Mouse (Mus musculus) right cerebral cortex, postnatal 14 days (tissue): ENCODE results near the gene Zc2hc1c.

Source experiments
- DNase-seq: peaks from one replicate; pipeline ENCODE4 v3.0.0; 2022

Gene Zc2hc1c

DNA sequence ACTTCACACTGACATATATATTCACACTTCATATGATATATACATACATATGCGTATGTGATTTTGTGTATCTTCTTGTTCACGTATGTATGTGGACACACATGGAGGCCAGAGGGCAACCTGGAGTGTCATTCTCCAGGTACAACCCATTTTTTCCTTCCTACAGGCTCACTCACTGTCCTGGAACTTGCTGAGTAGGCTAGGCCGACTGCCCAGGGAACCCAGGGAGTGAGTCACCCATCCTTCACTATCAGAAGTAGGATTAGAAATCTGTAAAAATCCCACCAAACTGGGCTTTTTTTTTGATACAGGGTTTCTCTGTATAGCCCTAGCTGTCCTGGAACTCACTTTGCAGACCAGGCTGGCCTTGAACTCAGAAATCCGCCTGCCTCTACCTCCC lies 3.4 kb upstream of the Zc2hc1c start:
- no peak for DNase-seq

DNA sequence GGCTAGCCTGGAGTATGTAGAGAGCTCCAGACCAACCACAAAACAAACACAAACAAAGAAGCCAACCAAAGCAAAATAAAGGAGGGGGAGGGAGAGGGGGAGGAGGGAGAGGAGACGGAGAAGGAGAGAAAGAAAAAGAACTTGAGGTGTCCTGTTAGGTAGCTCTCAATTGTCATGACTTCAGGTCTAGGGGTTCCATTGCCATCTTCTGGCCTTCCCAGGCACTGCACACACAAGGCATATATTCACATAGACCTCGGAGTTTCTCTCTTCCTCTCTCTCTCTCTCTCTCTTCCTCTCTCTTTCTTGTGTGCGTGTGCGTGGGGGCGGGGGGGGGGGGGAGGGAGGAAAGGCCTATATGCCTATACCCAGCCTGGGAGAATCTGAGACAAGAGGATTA lies 1.4 kb upstream of the Zc2hc1c start:
- no peak for DNase-seq

DNA sequence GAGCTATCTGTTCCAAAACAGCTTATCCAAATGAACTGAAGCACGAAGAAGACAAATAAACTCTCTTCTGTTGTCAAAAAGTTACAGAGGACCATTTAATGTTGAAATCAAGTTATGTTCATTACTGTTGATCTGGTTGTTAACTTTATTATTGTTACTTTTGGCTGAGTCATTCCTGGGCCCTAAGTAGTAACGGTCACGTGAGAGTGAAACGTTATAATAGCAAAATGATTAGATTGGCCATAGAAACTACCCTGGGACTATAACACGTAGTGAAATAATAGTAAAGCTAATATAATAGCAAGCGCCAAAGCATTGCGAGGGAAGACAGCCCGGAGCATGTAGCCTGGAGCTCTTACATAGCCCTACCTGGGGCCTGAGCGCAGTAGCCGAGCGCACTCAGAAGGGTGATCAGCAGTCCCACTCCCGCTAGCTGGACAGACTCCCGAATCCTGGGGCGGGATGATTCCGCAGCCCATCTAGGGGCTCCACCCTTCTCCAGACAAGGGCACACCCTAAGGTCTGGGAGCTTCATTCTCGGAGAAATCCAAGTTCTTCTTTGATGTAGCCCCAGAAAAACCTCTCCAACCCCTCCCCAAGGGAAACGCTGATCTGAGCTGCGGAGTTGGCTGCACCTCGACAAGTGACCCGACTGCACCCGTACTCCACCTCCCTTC lies 444 bp upstream of the Zc2hc1c start, which contains the start of gene Acyp1:
TSS of gene Acyp1 (minus strand) at position 630 of the 677 bp plus-strand sequence.
- no peak for DNase-seq

DNA sequence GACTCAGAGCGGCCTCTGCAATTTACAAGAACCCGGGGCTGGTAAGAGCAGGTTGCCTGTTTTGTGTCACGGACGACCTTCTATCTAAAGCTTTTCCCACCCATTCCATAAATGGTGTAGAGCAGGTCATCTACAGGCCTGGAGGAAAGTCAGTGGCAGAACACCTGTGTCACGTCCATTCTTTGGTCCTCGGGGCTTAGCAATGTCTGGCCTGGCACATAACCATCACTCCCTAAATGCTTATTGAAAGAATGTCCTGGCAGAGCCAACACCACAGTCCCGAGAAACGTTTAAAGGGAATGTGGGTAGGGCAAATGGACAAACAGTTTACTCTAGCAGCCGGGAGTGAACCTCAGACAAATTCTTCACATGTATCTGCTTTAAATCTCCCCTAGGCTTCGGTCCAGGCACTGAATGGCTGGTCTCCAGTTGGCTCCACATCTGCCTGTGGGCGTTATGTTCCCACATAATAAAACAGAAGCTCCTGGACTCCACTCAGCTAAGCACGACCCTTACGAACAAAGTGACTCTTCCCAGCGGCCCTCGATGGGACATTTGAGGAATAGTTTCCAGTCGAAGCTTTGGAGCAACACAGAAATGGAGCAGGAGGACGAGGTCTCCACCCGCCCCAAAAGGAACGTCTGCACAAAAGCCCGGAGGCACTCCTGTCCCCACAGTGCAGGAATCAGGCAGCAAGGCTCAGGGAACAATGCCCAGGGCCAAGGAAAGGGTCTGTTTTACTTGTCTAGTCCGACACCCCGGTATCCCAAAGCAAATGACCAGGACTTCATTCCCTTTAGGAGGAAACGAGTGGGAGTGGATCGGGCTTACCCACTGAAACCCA lies 988 bp downstream of the Zc2hc1c start:
- DNase-seq, result no peak

DNA sequence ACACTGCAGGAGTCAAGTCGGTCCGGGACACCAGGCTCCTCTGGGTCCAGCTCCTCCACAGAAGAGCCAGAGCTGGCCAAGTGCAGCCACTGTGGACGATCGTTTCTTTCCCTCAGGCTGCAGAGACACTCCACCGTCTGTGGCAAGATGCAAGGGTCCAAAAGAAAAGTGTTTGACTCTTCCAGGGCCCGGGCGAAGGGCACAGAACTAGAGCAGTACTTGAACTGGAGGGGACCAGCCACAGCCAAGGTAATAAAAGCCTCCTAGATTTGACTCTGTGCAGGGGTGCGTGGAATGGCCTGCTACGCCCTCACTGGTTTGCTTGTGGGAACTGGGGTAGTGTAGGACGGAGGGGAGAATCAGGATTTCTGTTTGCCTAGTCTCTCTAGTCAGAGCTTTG lies 2.2 kb downstream of the Zc2hc1c start:
- DNase-seq, result no peak

DNA sequence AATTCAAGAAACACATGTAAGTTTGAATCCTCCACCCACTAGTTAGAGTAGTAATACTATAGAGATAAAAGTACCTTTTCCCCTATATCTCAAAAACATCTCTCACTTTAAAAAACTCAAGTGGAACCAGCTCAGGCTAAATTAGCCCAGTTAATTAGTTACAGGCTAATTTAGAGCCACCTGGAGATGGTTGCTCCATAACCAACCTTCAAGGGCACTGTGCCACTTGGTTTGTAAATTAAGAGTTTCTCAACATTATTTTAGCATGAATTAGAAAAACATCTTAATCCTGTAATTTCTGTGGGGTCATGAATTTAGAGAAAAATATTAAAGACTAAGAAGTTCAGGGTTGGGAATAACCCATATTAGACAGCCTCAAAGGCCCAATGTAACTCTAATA lies 3.1 kb downstream of the Zc2hc1c start:
- no peak for DNase-seq

DNA sequence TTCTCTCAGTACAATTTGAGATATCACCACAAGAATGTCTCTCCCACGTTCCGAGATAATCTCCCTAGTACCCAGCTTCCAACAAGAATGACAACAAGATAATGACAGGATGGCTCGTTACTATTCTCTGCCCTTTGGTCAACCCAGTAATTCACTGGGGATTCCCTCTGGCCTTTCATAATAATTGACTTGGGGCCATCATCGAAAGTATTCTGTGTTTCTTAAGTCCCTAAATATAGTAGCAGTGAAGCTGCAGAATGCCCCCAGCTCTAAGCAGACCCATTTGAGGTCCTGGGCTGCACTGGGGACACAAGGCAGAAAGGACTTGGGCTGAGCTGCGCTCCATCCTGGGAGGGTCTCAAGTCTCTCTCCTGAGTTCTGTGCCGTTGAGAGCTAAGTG lies 3.9 kb downstream of the Zc2hc1c start:
- no peak for DNase-seq

DNA sequence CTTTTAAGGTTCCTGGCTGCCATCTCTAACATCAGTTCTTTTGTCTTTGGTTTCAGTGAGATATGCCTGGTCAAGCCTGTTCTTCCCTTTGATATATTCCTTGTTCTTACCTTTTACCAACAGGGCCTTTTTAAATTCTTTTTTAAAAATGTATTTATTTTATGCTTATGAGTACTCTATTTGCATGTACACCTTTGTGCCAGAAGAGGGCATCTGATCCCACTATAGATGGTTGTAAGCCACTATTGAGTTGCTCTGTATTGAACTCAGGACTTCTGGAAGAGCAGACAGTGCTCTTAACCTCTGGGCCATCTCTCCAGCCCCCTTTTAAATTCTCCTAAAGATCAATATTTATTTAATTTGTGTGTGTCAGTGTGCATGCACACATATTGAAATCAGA lies 4.5 kb downstream of the Zc2hc1c start:
- no peak for DNase-seq

DNA sequence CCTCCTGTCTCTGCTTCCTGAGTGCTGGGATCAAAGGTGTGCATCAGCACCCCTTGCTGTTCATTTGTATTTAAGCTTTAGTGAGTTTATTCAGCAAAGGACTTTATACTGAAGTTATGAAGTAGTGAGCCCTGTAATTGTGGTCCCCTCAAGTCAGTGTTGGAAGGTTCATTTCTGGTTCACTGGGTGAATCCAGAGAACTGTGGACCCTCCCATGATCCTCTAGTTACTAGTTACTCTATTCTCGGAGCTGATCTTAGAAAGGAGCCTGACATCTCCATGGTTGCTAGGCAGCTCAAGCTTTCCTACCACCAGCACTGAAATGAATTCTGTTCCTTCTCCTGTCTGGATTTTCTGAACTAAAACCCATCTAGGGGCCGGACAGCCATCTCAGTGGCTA lies 7.1 kb downstream of the Zc2hc1c start:
- DNase-seq, result no peak

DNA sequence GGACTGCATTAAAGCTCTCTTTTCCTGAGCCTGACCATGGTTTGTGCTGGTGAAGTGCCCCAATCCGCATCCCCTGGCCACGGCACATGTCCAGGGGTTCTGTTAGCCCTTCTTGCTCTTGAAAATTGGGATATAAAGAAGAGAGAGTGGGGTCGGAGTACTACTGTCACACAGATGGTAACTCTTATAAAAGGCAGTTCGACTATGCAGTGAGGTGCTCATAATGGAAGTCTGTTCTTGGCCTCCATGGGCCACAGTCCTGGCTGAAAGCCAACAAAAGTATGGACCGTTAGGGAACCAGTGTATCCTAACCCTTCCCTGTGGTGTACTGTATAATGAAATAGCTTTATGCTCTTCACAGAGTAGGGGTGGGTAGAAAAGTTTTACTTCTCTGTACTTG lies 8.5 kb downstream of the Zc2hc1c start:
- no peak for DNase-seq

DNA sequence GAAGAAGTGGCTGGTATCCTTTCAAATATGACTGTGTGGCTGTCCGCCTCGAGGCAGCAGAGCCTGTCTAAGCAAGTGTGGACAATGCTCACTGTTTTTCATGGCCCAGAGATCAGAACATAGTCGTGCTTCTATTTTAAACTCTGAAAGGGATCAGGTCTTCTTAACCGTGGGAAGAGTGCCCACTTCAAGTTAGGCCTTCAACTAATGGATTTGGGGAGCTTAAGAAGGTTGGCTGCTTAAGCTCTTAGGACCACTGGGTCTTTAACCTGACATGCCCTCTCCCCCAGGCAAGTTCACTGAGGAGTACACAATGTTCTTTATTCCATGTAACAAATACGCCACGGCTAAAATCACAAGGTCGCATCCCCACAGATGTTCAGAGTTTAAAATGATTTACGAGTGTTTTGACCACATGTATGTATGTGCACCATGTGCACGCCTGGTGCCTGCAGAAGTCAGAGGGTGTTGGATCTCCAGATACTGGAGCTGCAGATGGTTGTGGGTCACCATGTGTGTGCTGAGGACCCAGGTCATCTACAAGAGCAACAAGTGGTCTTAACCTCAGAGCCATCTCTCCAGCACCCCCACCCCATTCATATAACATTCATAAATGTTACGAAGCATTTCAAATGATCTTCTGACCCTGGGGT lies 9.1 kb downstream of the Zc2hc1c start:
- no peak for DNase-seq

DNA sequence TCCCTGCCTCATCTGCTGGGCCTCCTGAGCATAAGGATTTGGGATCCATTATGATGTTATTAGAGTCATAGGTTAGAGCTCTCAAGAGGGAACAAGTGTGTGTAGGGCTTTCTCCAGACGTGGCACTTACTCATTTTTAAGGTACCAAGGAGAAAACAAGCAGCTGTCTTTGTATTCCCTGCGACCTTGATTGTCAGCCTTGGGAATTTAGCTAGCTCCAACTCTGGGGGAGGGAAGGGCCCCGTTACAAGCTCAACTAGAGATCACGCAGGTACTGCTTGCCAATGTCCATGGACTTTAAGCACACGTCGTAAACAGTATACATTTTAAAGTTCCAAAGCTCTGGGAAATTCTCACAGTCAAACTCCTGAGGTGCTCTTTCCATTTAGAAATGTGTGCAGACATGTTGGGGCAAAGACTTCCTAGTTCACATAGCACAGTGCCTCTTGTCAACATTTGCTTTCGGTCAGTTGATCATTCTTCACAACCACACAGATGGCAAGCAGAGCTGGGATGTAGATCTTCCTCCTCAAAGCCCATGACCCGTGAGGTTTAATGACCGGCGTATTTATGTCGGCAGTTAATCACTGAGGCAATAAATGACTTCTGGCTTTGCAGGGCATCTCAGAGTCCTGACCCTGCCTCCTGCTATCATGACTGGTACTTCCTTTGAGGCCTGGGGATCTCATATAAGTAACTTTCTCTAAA lies 9.9 kb downstream of the Zc2hc1c start:
- no peak for DNase-seq

DNA sequence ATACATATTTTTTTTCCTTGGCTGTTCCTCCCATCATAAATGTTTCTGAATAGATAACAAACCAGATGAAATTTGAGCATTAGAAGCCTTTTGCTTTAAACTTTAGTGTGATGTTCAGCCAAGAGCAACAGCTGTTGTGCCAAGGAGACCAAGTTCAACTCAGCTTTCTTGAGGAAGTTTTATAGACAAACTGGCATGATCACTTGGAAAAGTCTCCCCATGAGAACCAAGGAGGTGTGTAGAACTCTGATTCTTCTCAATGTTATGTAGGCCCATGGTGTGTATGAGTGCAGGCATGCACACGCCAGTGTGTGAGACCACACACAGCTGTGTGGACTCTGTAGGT lies 10.4 kb downstream of the Zc2hc1c start:
- no peak for DNase-seq

DNA sequence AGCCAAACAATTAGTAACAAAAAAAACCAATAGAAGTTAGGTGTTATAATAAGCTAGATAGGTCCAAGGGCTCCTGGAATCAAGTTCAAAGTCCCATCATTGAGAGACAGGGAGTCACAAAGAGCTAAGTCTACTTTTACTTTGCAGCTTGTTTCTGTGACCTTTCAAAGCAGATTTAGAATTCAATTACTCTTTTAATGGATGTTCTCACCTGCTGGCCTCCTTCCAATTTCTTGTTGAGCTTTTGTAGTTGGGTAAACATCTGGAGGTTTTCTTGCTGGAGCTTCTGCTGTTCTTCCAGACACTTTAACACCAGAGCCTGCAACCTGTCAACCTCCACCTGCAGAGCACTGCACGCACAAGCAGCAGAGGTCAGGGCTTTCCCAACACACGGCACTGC lies 14.9 kb downstream of the Zc2hc1c start:
- DNase-seq, result no peak

DNA sequence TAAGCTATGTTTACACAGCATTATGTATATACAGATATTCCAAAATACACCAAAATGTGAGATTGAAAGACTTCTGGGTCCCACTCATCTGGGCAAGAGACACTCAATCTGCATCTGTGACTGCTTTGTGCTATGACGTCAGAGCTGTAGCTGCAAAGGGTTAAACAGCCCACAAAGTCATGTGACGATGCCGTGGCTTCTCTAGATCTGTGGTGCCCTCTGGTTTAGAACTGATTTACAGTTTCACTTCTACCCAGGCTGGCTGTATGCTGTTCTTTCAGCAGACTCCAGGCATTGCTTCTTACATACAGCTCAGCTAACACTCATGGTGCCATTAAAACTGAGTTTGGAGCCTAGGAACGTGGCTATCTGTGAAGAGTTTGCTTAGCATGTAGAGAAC lies 16.3 kb downstream of the Zc2hc1c start:
- no peak for DNase-seq

DNA sequence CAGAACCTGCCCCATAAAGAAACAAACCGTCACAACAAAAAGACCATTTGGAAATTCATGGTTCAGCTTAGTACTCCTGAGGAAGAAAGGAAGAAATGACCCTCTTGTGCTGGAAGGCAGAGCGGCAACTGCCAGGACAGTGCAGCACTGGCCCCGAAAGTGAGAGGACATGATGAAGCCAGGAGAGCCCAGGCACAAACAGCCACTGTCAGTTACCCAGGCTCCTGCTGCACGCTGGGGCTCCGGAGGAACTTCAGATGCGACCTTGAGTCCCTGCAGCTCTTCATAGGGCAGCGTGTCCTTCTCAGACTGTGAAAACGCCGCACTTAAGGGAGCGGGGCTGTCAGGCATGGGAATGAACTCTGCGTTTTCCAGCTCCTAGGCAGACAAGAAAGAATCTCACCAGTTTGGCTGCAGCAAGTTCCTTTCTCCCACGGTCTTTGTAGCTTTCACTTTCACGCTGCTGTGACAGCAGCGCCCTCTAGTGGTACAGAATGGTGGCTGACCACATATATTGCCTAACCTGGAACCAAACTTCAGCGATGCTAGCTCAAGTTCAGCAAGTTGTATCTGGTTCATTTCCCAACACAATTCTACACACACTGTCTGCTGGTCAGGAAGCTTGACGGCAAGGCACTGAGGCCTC lies 17.0 kb downstream of the Zc2hc1c start:
- peak; percentile 83 for DNase-seq

DNA sequence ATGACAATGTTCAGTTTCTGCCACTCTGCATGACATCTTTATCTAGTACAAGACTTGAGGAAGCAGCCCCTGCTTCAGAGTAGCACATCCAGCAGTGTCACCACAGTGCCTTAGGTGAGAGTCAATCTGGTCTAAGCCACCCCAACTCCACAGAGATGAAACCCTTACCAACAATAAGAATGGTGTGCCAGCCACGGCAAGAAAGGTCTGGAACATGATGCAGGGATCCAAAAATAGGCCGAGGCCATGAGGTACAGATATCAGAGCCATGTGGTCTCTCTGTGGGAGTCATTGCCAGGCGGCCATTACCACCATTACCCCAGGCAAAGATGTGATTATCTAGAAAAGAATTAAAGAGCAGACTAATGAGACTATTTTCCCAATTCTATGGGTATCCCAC lies 20.3 kb downstream of the Zc2hc1c start:
- DNase-seq, result no peak

DNA sequence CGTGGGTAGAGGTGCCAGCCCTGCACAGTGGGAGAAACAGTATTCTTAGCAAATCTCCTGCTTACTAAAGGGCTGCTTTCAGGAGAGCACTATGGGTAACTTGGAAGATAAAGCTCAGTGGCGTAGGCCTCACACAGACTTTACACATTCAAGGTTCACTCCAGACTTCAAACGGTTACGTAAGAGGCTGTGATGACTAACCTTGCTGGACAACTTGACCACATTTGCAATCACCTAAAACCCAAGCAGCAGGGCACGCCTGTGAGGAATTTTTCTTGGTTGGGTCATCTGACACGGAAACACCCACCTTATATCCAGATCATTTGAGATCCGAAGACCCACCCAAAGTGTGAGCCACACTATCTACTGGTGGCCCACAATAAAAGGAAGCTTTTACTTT lies 41.8 kb downstream of the Zc2hc1c start:
- DNase-seq, result no peak

DNA sequence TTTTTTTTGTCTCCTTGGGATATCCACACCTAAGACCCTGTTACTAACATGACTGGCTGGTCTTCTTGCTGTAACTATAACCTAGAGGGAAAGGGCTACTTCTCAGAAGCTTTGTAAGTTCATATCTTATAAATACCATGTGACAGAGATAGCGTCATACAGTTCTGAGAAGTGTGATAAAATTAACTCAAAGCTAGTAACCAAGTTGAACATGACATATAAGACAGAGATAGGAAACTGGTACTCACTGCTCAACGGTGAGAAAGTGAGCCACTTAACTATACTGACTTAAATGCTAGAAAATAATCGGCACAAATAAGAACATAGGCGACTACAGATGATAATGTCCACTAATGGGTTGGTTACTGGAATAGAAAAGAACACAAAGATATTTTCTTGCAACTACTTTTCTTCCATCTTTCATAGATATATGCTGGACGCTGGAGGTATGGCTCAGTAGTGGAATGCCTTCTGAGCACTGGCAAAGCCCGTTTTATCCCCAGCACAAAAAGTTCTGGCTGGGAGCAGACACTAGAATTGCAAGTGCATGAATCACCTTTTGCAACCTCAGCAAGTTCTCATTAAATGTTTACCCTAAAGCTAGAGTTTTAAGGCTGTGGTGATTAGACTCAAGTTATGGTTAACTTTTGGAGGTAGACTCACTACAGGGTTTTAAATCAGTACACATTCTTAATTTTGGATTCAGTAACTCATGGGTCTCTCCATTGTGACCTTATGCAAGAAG lies 49.3 kb downstream of the Zc2hc1c start:
- no peak for DNase-seq

DNA sequence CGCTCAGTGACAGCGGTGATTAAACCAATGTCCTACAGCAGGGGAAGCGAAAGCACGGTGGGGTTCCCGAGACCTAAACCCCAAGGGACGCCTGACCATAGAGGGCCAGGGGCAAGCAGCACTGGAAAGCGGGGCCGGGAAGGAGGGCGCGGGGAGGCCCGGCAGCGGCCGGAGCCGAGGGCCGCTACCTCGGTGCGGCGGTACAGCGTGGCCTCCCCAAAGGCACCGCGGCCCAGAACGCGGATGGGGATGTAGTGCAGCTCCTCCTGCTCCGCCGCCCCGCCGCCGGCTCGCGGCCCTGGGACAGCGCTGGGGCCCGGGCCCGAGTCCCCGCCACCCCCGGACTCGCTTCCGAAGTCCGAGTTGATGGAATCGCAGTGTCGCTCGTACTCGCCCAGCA lies 50.4 kb downstream of the Zc2hc1c start:
- DNase-seq, result peak; percentile 19

DNA sequence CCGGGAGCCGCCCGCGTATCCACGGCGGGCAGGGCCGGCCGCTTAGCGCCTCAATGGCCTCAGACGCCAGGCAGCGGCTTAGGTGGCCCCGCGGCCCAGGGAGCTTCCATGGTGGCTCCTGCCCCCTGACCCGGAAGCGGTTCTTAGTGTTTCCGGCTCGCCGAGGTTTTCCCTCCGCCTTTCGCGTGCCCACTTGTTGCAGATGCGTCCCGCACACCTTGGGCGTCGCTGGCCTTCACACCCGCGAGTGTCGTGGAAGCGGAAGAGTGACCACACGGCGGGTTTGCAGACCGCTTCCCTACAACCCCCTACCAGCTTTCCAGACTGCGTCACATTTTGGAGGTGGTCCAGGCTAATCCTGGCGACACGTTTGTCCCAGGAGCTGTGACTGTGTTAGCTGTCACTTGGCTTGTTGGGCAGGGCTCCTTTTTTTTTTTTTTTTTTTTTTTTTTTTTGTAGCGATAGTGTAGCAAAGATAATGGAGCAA lies 50.9 kb downstream of the Zc2hc1c start, which contains the start of gene Nek9:
TSS of gene Nek9 (minus strand) at position 120 of the 487 bp plus-strand sequence.
- peak; percentile 98 for DNase-seq

DNA sequence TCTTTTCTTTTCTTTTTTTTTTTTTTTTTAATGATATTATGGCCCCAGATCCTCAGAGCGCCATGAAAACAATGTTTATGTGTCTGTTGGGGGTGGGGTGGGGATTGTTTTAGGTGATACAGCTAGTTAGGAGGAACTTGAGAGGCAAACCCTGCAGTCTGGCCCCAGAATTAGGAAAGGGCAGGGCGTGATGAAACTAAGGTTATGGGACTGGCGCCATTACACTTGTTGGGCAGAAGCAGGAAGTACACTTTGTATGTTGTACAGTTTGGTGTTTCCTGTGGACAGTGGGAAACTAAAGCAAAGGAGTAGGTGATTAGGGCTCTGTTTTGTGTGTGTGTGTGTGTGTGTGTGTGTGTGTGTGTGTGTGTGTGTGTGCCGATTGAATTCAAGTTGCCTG lies 51.6 kb downstream of the Zc2hc1c start:
- no peak for DNase-seq
